16 mouse cellular contexts compared by ENCODE assay signal in the genomic region with DNA sequence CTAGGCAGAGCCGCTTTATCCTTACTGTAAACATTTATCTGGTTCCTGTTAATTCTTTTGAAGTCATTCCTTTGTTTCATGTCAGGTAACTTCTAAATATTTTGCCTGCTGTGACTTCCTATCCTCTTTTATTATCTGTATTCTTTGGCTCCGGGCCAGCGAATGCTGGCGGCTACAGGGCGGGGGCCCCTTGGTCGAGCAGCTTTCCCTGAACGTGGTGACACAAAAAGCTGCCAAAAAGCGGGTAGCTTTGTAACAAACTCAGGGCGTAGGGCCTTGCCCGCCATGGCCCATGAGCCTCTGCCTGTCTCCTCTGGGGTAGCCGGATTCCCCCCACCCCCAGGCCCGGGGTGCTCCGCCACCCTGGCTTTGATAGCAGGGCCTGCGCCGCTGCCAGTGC. TPM values are rescaled to one million over a fixed set of nuclear protein-coding genes. Genes with fewer than 3 reads are reported as not detected.
"Had no signal": no experiment of that assay in that cellular context is flagged by ENCODE, and none has a peak within 500 bp of the region (broad histone marks: within the 10 kb centered on the region; RNA-seq: fewer than 3 reads in every experiment).

No protein-coding gene starts in this region.

- H3K4me3 ChIP-seq: midbrain, embryonic 10.5 days; midbrain, embryonic 12.5 days; myocyte; neural tube, embryonic 12.5 days; stomach, embryonic 15.5 days had no signal

- H3K27ac ChIP-seq: midbrain, embryonic 10.5 days; midbrain, embryonic 12.5 days; neural tube, embryonic 12.5 days; stomach, embryonic 15.5 days; stomach, postnatal 0 days had no signal

- H3K4me2 ChIP-seq: midbrain, embryonic 12.5 days; neural tube, embryonic 12.5 days; stomach, embryonic 15.5 days had no signal

- H3K36me3 ChIP-seq: midbrain, embryonic 10.5 days; midbrain, embryonic 12.5 days; neural tube, embryonic 12.5 days; stomach, embryonic 15.5 days had no signal

- H3K4me1 ChIP-seq: midbrain, embryonic 10.5 days; midbrain, embryonic 12.5 days; neural tube, embryonic 12.5 days; stomach, embryonic 15.5 days had no signal

- H3K9me3 ChIP-seq: stomach, embryonic 15.5 days had no signal

- H3K9ac ChIP-seq: midbrain, embryonic 12.5 days; neural tube, embryonic 12.5 days; stomach, embryonic 15.5 days had no signal

- DNase-seq: lung, adult 18-20 months; lung, postnatal 10 days; lung, postnatal 4 days; midbrain, embryonic 14.5 days; right cerebral cortex, postnatal 14 days; thymus, adult 2 months; thymus, postnatal 25 days; thymus, postnatal 4 days had no signal

- H3K27me3 ChIP-seq: midbrain, embryonic 12.5 days; neural tube, embryonic 12.5 days; stomach, embryonic 15.5 days had no signal

RNA-seq across cellular contexts. Expression of a gene that starts 33.6 kb away (rescaled TPM):
- total RNA-seq: megakaryocyte-erythroid progenitor cell, adult 5-6 weeks; neutrophil, adult 5-6 weeks had no signal
- polyA plus RNA-seq: myocyte had no signal
